Mouse (Mus musculus) lung, postnatal 10 days (tissue): ENCODE results near the gene H2afz.
"Not testable (repeated sequence)": the region's sequence is repeated elsewhere in the genome, so short reads cannot be mapped to it uniquely, and the experiment has no call there.

ENCODE experiments used
- DNase-seq: peaks from one replicate; pipeline ENCODE4 v3.0.0; 2021

The H2afz gene

GRCm38 (mm10) chr3:137863330-137864123 lies 760 bp upstream of the H2afz start:
- DNase-seq = no peak

DNA sequence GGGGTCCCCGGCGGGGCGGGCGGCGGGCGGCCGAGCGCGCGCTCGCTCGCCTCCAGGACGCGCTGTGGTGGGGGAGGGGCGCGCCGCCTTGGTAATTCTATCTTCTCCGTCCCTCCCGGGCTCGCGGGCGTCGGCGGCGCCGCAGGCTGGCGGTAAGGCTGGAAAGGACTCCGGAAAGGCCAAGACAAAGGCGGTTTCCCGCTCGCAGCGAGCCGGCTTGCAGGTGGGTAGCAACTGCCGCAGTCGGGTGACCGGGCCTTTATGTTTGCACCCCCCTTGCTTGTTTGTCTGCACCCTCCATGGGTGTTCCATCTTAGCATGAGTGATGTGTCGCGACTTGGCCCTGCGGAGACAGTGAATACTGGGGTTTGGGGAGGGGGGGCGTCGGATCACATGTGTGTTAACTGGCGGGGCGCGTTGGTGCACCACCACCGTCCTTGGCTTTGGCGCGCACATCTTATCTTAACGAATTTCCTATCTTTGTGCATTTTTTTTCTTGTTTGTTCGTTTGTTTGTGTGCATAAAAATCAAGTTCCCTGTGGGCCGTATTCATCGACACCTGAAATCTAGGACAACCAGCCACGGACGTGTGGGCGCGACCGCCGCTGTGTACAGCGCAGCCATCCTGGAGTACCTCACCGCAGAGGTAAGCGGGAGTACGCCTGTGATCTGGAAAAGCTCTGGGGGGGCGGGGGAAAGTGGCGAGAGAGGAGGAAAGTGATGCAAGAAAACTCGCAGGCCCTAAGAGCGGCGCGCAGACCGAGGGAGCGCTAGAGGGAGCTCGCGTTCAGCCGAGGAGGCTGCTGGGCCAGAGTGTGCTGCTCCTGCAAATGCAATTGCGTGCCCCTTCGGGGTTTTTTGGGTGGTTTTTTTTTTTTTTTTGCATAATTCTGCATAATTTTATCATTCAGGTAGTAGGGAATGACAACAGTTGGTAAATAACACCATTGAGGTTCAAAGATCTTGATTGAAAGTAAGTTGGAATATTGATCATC lies 998 bp downstream of the H2afz start:
- DNase-seq = peak; percentile 94

GRCm38 (mm10) chr3:137867133-137867436 lies 2.8 kb downstream of the H2afz start:
- no peak for DNase-seq

DNA sequence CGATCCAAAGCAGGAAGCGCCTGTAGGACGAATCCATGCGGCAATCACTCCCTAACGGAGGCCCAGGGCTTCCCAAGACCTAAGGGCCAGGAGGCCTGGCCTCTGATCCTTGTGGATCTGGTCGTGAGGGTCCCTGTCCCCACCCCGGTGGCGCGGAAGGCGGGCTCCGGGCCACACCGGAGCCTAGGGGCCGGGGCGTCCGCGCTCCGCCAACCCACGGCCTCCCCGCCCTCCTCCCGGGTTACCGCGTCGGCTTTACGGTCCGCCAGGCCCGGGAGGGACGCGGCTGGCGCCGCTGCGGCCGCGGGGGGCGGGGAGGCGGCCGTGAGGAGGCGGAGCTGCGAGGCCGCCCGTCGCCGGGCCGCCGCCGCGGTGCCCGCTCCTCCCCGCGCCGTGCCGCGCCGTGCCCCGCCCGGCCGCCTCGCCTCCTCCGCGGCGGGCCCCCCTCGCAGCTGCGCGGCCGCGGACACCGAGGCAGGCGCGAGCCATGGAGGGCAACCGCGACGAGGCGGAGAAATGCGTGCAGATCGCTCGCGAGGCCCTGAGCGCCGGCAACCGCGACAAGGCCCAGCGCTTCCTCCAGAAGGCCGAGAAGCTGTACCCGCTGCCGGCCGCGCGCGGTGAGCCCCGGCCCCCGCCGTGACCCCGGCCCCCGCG lies 3.3 kb downstream of the H2afz start, which contains the start of gene Dnajb14:
Gene Dnajb14 (plus strand): TSS at position 239 of the 657 bp plus-strand sequence.
- peak; percentile 61 for DNase-seq

- DNase-seq = no peak
Measured at GRCm38 (mm10) chr3:137868094-137868913, 4.0 kb downstream of the H2afz start.

DNA sequence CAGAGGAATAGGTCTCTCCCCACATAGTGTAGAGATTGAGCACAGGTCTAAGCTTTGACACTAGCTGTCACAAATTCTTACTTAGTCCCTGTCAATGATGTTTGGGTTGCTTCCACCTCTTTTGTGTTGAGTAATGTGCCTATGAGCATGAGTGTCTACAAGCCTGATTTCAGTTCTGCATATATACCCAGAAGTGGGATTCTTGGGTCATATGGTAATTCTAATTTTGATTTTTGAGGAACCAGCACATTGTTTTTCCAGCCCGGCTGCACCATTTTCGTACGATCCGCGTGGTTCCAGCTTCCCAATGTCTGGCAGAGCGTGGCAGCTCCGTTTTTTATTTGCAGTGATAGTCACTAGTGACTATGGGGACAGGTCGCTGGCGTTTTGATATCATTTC lies 5.1 kb downstream of the H2afz start:
- DNase-seq = no peak

- no peak for DNase-seq
Measured at GRCm38 (mm10) chr3:137879313-137879712, 15.0 kb downstream of the H2afz start.

DNA sequence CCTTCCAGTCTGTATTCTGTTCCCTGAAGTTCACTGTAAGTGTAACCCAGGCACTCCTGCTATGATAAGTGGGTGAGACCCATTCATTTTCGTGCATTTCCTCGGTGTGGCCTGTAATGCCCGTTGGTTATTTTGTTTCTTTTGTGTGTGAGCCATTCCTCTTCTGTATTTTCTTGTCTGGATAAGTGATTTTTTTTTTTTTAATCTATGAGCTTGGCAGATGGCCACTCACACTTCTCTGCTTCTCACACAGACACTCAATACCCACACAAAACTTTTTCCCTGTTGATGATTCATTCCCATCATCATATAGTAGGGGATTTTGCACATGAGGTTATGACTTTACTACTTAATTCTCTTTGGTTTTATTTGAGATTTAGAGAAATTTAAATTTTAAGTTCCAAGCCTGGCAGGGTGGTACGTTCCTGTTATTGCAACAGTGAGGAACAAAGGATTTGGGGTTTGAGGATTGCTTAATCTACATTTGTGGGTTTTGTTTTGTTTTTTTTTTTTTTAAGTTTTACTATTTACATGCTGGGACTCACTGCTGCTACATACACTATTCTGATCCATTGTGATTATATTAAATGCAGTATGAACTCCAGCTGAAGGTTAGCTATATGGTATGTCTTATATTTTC lies 15.9 kb downstream of the H2afz start:
- DNase-seq = no peak

- DNase-seq = no peak
Measured at GRCm38 (mm10) chr3:137881093-137881492, 16.8 kb downstream of the H2afz start.

DNA sequence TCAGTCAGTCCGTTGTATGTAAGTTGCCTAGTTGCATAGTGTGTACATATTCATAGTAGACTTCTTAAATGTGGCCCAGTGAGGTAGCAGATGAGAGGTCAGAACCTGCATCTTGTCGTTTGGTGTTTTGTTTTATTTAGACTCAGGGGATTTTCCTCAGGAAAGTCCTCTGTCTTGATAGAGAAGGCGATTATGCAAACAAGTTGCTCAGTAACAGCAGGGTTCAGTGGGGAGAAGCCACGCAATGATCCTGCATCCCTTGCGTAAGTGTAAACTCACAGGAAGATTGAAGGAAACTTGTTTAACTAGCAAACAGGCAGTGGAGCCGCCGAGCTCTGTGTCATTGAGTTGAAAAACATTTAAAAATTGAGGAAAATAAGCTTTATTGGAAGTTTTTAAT lies 23.7 kb downstream of the H2afz start:
- no peak for DNase-seq

- peak; percentile 42 for DNase-seq
Measured at GRCm38 (mm10) chr3:137891089-137891488, 26.8 kb downstream of the H2afz start.

DNA sequence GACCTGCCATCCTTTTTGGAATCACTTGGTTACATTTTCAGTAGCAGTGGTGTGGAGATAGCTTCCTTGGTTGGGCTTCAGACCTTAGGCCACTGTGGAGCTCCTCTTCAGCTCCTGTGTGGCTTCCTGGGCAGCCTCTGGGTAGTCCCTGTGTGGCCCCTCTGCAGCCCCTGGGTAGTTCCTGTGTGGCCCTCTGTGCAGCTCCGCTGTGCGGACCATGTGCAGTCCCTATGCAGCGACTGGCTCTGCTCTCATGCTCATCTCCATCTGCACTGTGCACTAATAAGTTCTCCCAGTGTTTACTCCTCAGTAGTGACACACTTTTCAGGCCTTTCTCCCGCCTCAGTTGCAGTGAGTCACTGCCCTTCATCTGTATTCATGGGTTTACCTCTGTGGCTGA lies 27.8 kb downstream of the H2afz start:
- no peak for DNase-seq

DNA sequence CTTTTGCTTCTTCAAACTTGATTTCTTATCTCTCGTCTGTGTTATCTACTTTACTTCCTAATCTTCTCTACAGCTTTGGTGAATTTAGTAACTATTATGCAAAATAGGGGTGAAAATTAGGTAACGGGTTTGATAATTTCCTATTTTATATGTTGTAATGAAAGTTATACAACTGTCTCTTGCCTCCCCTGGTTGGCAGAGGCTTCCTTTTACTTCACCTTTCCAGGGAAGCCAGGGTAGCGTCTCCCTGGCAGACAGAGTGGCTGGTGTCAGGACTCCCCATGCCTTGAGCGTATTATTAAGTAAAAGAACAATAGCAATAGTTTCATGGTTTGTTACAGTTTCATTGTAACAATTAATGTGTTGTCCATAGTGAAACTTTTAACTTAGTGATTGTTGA lies 29.5 kb downstream of the H2afz start:
- no peak for DNase-seq

GRCm38 (mm10) chr3:137895196-137895595 lies 30.9 kb downstream of the H2afz start:
- no peak for DNase-seq

DNA sequence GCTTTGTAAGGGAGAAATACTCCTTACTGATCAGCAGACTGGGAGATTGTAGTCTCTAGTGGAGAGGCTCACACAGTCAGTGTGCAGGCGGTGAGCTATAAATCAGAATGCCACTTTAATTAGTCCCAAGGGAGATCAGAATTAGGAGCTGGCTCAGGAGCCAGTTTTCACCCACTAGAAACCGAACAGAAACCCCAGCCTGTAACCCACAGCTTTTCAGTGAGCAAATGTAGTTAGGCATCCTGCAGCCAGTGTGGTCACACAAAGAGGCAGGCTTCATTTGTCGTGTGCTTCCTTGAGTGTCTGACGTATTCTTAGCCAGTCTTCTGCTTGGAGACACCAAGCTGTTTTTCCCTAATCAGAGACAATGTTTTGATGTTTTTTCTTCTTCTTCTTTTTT lies 32.1 kb downstream of the H2afz start:
- DNase-seq = no peak

GRCm38 (mm10) chr3:137896867-137897266 lies 32.6 kb downstream of the H2afz start:
- no peak for DNase-seq

DNA sequence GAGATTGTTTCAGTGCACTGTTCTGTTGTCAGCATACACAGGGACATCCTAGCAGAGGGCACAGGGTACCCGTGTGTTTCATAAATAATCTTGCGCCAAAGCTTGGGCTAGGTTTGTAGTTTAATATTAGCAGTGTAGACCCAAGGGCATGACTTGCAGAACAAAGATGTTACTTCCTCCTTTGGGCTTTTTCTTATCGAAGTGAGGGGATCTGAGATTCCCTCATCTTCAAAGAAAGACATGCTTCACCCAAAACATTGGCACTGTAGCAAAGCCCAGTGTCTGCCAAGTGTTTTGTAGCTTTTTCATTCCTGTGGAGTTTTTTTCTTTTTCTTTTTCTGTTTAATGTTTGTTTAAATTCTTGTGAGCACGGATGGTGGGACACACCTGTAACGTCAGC lies 33.4 kb downstream of the H2afz start:
- DNase-seq = no peak

- peak; percentile 17 for DNase-seq
Measured at GRCm38 (mm10) chr3:137900149-137900548, 35.9 kb downstream of the H2afz start.

DNA sequence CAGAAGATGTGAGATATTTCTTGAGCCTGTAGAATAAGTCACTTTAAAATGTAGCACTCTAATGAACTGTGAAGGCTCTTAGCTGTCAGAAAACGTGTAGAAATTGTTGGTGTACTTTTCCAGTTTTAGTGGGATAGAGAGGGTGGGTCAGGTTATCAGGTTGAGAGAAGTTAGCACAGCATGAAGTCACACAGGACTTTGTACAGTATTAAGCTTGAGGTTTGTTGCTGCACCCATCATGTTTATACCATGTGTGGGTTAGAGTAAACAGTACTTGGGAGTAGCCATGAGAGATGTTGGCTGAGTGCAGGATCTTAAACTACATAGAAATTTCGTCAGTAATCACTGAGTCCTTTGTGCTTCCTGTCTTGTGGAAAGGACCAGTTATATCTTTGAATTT lies 48.8 kb downstream of the H2afz start:
- no peak for DNase-seq

- DNase-seq = not testable (repeated sequence)
Measured at GRCm38 (mm10) chr3:137914567-137914966, 50.3 kb downstream of the H2afz start.
